Mouse (Mus musculus) cerebellum, adult 2 months (tissue): Measurements from ENCODE around the gene Casz1.

Experiments used
- CTCF ChIP-seq: fragments of 200-500 bp; IDR thresholded peaks from 2 replicates; pipeline ENCODE4 v1.5.1; 2011; ENCODE audit warnings: low read depth, mild to moderate bottlenecking, control low read depth, low read length, moderate library complexity, borderline replicate concordance; ENCODE audit not compliant: insufficient read depth
- POLR2A ChIP-seq: fragments of 200-500 bp; IDR thresholded peaks from 2 replicates; pipeline ENCODE4 v1.6.1; 2011; ENCODE audit warnings: low read length, control low read depth, borderline replicate concordance; ENCODE audit not compliant: insufficient read depth

DNA sequence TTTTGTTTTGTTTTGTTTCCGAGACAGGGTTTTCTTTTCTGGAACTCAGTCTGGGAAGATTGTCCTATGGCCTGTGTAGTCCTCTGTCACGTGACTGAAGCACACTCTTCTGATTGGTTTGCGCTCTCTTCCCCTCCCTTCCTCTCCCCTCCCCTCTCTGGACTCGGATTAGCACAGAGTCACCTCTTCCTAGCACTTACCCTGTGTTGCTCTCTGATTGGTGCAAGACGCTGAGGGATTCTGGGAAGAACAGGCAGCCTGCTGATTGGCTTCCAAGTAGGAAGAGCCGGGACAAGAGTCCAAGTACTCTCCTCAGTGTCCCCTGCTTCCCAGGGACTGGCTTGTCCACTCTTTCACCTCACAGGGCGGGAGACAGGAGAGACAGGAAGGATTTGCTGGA, 26.1 kb downstream of the Casz1 start:
- TF ChIP-seq CTCF = no peak
- no peak for TF ChIP-seq POLR2A
